Mouse (Mus musculus) gastrocnemius, postnatal 4 days (tissue): ENCODE data around the gene Gtf3c1. TPM values are rescaled to one million over a fixed set of nuclear protein-coding genes. Genes with fewer than 3 reads are reported as not detected.

ENCODE experiments used
- DNase-seq, 2 experiments: peaks; one replicate each; pipeline ENCODE4 v3.0.0; 2021 to 2022; ENCODE audit warnings: low spot score in 2 of 2, mixed read lengths in 2 of 2
- total RNA-seq, 2 experiments: library from RNA; stranded (reverse); gene quantifications; 2 replicates each; pipeline ENCODE4 v1.2.3; 2021

The Gtf3c1 gene
- total RNA-seq, 2 experiments from 2014 or later: 50.4 to 50.5 TPM

GRCm38 (mm10) chr7:125622741-125623685, 84.6 kb downstream of the Gtf3c1 start:
- no peak for DNase-seq

GRCm38 (mm10) chr7:125620077-125620476, 87.5 kb downstream of the Gtf3c1 start:
- DNase-seq: no peak

GRCm38 (mm10) chr7:125618016-125618415, 89.6 kb downstream of the Gtf3c1 start:
- DNase-seq: no peak

- no peak for DNase-seq
Observed at GRCm38 (mm10) chr7:125615453-125615852, 92.1 kb downstream of the Gtf3c1 start.

GRCm38 (mm10) chr7:125613579-125613978, 94.0 kb downstream of the Gtf3c1 start:
- DNase-seq: no peak

- no peak for DNase-seq
Observed at GRCm38 (mm10) chr7:125608183-125608688, 99.3 kb downstream of the Gtf3c1 start.

GRCm38 (mm10) chr7:125607384-125608182, 100.0 kb downstream of the Gtf3c1 start:
- no peak for DNase-seq

- no peak for DNase-seq
Observed at GRCm38 (mm10) chr7:125606265-125607164, 101.1 kb downstream of the Gtf3c1 start.

- DNase-seq: no peak
Observed at GRCm38 (mm10) chr7:125605725-125606139, 101.8 kb downstream of the Gtf3c1 start.

- DNase-seq: no peak
Observed at GRCm38 (mm10) chr7:125604362-125605319, 102.9 kb downstream of the Gtf3c1 start.

GRCm38 (mm10) chr7:125603185-125603631, 104.4 kb downstream of the Gtf3c1 start, which contains the start of gene Il21r:
TSS of gene Il21r (plus strand) at chr7:125603429.
- no peak for DNase-seq

- no peak for DNase-seq
Observed at GRCm38 (mm10) chr7:125601821-125602448, 105.6 kb downstream of the Gtf3c1 start.

- DNase-seq: no peak
Observed at GRCm38 (mm10) chr7:125601280-125601670, 106.3 kb downstream of the Gtf3c1 start.

GRCm38 (mm10) chr7:125600612-125601279, 106.8 kb downstream of the Gtf3c1 start:
- no peak for DNase-seq

- no peak for DNase-seq
Observed at GRCm38 (mm10) chr7:125600136-125600535, 107.4 kb downstream of the Gtf3c1 start.

- DNase-seq: no peak
Observed at GRCm38 (mm10) chr7:125599373-125599973, 108.1 kb downstream of the Gtf3c1 start.

- DNase-seq: no peak
Observed at GRCm38 (mm10) chr7:125597516-125598347, 109.8 kb downstream of the Gtf3c1 start.
